ENCODE assay signal across 24 mouse cellular contexts in the genomic region with DNA sequence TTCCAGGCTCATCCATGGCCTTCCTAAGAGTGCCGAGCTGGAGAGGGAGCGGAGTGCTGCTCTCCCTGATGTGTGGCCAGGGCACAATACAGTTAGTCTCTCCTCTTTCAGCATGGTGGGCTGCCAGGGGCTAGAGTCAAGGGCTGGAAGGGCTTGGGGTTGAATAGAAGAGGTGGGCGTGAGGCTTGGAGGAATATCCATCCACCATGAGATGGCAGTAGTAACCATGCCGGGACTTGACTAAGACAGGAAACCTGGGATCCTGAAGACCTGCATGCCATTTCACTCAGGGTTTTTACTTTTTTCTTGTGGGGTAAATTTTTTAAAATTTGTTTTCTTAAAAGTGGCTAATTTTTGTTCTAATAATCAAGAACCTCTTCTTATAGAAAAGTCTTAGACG.
DNase-seq lines count a peak whose midpoint lies in the region; ATAC-seq and TF ChIP-seq lines count a peak whose summit lies in the region.
"Had no signal": no experiment of that assay in that cellular context is flagged by ENCODE, and none has a peak within 500 bp of the region (broad histone marks: within the 10 kb centered on the region; RNA-seq: fewer than 3 reads in every experiment).

No protein-coding gene starts in this region.

- DNase-seq in heart, adult 11 months = peak; percentile 69
- DNase-seq in heart, postnatal 36 days = no peak
- DNase-seq in kidney, postnatal 0 days (ENCODE audit: low spot score) = no peak
- DNase-seq in kidney, adult 11 months = no peak
- DNase-seq in right cerebral cortex, postnatal 25 days = peak; percentile 5
- no peak for DNase-seq in right cerebral cortex, postnatal 14 days
- DNase-seq in frontal cortex, postnatal 36 days (ENCODE audit: low spot score in 2 of 2) = no peak
- DNase-seq: adrenal gland, adult 8-10 months; cerebellum, adult 18-20 months; cerebellum, postnatal 14 days; kidney, adult 8-10 months; kidney, postnatal 14 days; layer of hippocampus, postnatal 36 days; lung, adult 18-20 months; lung, postnatal 4 days; right cerebral cortex, adult 18-20 months; thymus, adult 2 months; thymus, postnatal 4 days had no signal

- 81% methylated on average over 5 of the region's 5 CpGs for WGBS in kidney, postnatal 0 days

- H3K9me3 ChIP-seq in kidney, postnatal 0 days (replicated peaks; ENCODE audit: low read length) = no peaks in the 10 kb centered on the region
- H3K9me3 ChIP-seq: embryonic facial prominence, embryonic 12.5 days; hindbrain, embryonic 10.5 days; limb, embryonic 13.5 days; liver, embryonic 12.5 days; midbrain, embryonic 15.5 days had no signal

- no peak overlapping the region for H3K4me2 ChIP-seq in kidney, postnatal 0 days (ENCODE audit: low read length)
- H3K4me2 ChIP-seq: embryonic facial prominence, embryonic 12.5 days; limb, embryonic 13.5 days; liver, embryonic 12.5 days; midbrain, embryonic 15.5 days had no signal

- intact Hi-C loops in heart, postnatal 36 days (cut with DNase I) = no loop called here

- ATAC-seq in kidney, postnatal 0 days (replicated peaks; ENCODE audit: low FRiP score, low read depth) = no peak
- ATAC-seq: activated CD4-positive, CD25-positive, alpha-beta regulatory T cell, adult 4 months; liver, embryonic 12.5 days; midbrain, embryonic 15.5 days had no signal

- no peak overlapping the region for H3K27ac ChIP-seq in kidney, postnatal 0 days
- H3K27ac ChIP-seq: embryonic facial prominence, embryonic 12.5 days; hindbrain, embryonic 10.5 days; limb, embryonic 13.5 days; liver, embryonic 12.5 days; midbrain, embryonic 15.5 days had no signal

- H3K36me3 ChIP-seq in kidney, postnatal 0 days (ENCODE audit: insufficient read depth, low read length) = no peaks in the 10 kb centered on the region
- H3K36me3 ChIP-seq: liver, embryonic 12.5 days had no signal

- no peak overlapping the region for H3K9ac ChIP-seq in kidney, postnatal 0 days (ENCODE audit: low read depth, low read length)
- H3K9ac ChIP-seq: embryonic facial prominence, embryonic 12.5 days; limb, embryonic 13.5 days; liver, embryonic 12.5 days; midbrain, embryonic 15.5 days had no signal

- no peaks in the 10 kb centered on the region for H3K4me1 ChIP-seq in kidney, postnatal 0 days (replicated peaks; ENCODE audit: insufficient read depth, low read length)
- H3K4me1 ChIP-seq: embryonic facial prominence, embryonic 12.5 days; limb, embryonic 13.5 days; liver, embryonic 12.5 days had no signal

- TF ChIP-seq CTCF in kidney, postnatal 0 days (IDR thresholded peaks at IDR 0.05; ENCODE audit: low read depth) = peak; percentile 49; the same call in 1 of the 2 replicates

- H3K4me3 ChIP-seq in kidney, postnatal 0 days (replicated peaks; ENCODE audit: low read depth, low read length) = no peak overlapping the region
- H3K4me3 ChIP-seq: embryonic facial prominence, embryonic 12.5 days; hindbrain, embryonic 10.5 days; limb, embryonic 13.5 days; liver, embryonic 12.5 days; midbrain, embryonic 15.5 days had no signal

- H3K27me3 ChIP-seq in kidney, postnatal 0 days (ENCODE audit: insufficient read depth, low read length) = no peaks in the 10 kb centered on the region
- H3K27me3 ChIP-seq: embryonic facial prominence, embryonic 12.5 days; limb, embryonic 13.5 days; liver, embryonic 12.5 days; midbrain, embryonic 15.5 days had no signal

Comparison
In these comparisons a context has a peak if more than half of its experiments do, and no peak if none do; other contexts are left out.
1. DNase-seq: peak in heart, adult 11 months (single experiment) and right cerebral cortex, postnatal 25 days (single experiment); none in heart, postnatal 36 days (0 of 2), kidney, postnatal 0 days (single experiment), kidney, adult 11 months (single experiment), right cerebral cortex, postnatal 14 days (single experiment) and frontal cortex, postnatal 36 days (0 of 2).